Mouse (Mus musculus) gastrocnemius, postnatal 36 days (tissue): ENCODE measurements around the gene Wwox. TPM values are rescaled to one million over a fixed set of nuclear protein-coding genes. Genes with fewer than 3 reads are reported as not detected.
A peak's percentile ranks its signal among the peaks of the same experiment; 100 is the strongest.

ENCODE experiments used
- DNase-seq, 2 experiments: peaks; one replicate each; pipeline ENCODE4 v3.0.0; 2022
- intact Hi-C: fragments of 180-260 bp; cut with DNase I; formaldehyde crosslinking; loops from one replicate; pipeline ENCODE4 v1.15.1; 2025
- total RNA-seq, 2 experiments: library from RNA; stranded (reverse); gene quantifications; 2 replicates each; pipeline ENCODE4 v1.2.3; 2021

Gene Wwox
- total RNA-seq, 2 experiments from 2014 or later: 7.4 to 7.5 TPM

GRCm38 (mm10) chr8:114776696-114777095 lies 337.2 kb downstream of the Wwox start:
- DNase-seq: no peak
- intact Hi-C loops: loop anchor here (10.0 kb wide), 1 partner anchor 1668 kb away; no protein-coding TSS in a partner anchor

GRCm38 (mm10) chr8:114777271-114777980 lies 338.0 kb downstream of the Wwox start:
- no peak for DNase-seq
- intact Hi-C loops: loop anchor here (10.0 kb wide), 1 partner anchor 1667 kb away; no protein-coding TSS in a partner anchor

GRCm38 (mm10) chr8:114779002-114779401 lies 339.5 kb downstream of the Wwox start:
- no peak for DNase-seq
- intact Hi-C loops: loop anchor here (10.0 kb wide), 1 partner anchor 1666 kb away; no protein-coding TSS in a partner anchor

- intact Hi-C loops: no loop called here
- no peak for DNase-seq
Measured at GRCm38 (mm10) chr8:114783321-114783720, 343.9 kb downstream of the Wwox start.

GRCm38 (mm10) chr8:114785834-114786233 lies 346.4 kb downstream of the Wwox start:
- no peak for DNase-seq
- intact Hi-C loops: no loop called here

- no peak for DNase-seq
- intact Hi-C loops: no loop called here
Measured at GRCm38 (mm10) chr8:114789616-114790015, 350.2 kb downstream of the Wwox start.

- DNase-seq: no peak
- intact Hi-C loops: no loop called here
Measured at GRCm38 (mm10) chr8:114790754-114791153, 351.3 kb downstream of the Wwox start.

- DNase-seq: no peak
- intact Hi-C loops: no loop called here
Measured at GRCm38 (mm10) chr8:114793682-114794081, 354.2 kb downstream of the Wwox start.

GRCm38 (mm10) chr8:114801428-114802134 lies 362.1 kb downstream of the Wwox start:
- intact Hi-C loops: no loop called here
- no peak for DNase-seq

- intact Hi-C loops: no loop called here
- DNase-seq: no peak
Measured at GRCm38 (mm10) chr8:114803113-114803512, 363.7 kb downstream of the Wwox start.

- DNase-seq: no peak
- intact Hi-C loops: no loop called here
Measured at GRCm38 (mm10) chr8:114806826-114807420, 367.5 kb downstream of the Wwox start.

- DNase-seq: no peak
- intact Hi-C loops: no loop called here
Measured at GRCm38 (mm10) chr8:114807676-114808426, 368.4 kb downstream of the Wwox start.

GRCm38 (mm10) chr8:114810470-114810869 lies 371.0 kb downstream of the Wwox start:
- intact Hi-C loops: no loop called here
- DNase-seq: no peak

- no peak for DNase-seq
- intact Hi-C loops: no loop called here
Measured at GRCm38 (mm10) chr8:114813830-114814229, 374.4 kb downstream of the Wwox start.

GRCm38 (mm10) chr8:114814769-114815736 lies 375.6 kb downstream of the Wwox start:
- intact Hi-C loops: no loop called here
- no peak for DNase-seq

- intact Hi-C loops: no loop called here
- DNase-seq: no peak
Measured at GRCm38 (mm10) chr8:114816343-114816742, 376.9 kb downstream of the Wwox start.

- intact Hi-C loops: no loop called here
- DNase-seq: no peak
Measured at GRCm38 (mm10) chr8:114816949-114817348, 377.5 kb downstream of the Wwox start.

GRCm38 (mm10) chr8:114821543-114821942 lies 382.1 kb downstream of the Wwox start:
- DNase-seq: peak; percentile 54 to 68
- intact Hi-C loops: no loop called here

- intact Hi-C loops: no loop called here
- DNase-seq: no peak
Measured at GRCm38 (mm10) chr8:114825460-114825859, 386.0 kb downstream of the Wwox start.

GRCm38 (mm10) chr8:114826991-114827390 lies 387.5 kb downstream of the Wwox start:
- DNase-seq: no peak
- intact Hi-C loops: no loop called here
